In the genomic region with DNA sequence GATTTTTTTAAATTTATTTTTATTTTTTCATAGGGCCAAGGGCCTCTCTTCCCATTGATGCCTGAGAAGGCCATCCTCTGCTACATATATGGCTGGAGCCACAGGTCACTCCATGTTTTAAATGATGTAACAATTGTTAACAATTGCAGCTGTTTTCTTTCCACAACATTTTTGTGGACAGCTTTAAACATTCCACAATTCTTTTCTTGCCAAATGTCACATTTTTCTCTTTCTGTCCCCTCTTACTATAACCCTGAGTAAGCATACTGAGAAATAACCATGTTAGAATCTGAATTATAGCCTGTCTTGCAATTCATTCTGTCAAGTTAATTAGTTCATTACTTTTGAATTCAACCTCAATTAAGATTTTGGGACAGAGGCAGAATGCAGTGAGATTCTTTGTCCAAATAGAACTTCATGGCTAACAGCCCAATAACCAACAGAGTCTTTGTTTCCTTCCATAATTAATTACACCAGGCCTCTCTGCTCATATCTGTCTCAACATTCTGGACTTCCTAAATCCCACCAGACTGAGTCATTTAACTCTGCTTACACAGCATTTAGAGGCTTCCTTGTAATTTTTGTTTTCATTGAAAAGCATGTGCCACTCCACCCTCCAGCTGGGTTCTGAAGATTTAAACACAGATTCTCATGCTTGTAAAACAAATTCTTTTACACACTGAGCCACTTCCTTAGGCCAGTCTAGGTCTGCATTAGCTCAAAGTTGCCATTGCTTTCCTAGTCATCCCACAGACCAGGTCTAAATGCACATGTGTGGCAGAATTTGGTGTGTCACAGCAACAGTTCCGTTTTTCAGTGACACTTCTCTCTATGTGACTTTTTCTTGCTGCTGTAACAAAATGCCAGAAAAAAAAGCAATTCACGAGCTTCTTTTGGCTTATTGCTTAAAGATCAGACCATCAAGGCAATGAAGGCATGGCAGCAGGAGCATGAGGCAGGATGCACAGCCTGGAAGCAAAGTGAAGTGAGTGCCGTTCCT, we compare ENCODE assay signal across 11 mouse cellular contexts. TPM values are rescaled to one million over a fixed set of nuclear protein-coding genes. Genes with fewer than 3 reads are reported as not detected.
DNase-seq lines count a peak whose midpoint lies in the region; ATAC-seq and TF ChIP-seq lines count a peak whose summit lies in the region.
"Had no signal": no experiment of that assay in that cellular context is flagged by ENCODE, and none has a peak within 500 bp of the region (broad histone marks: within the 10 kb centered on the region; RNA-seq: fewer than 3 reads in every experiment).

No protein-coding gene starts in this region.

- WGBS in forebrain, embryonic 14.5 days = 51% methylated on average over 3 of the region's 3 CpGs
- 75% methylated on average over 3 of the region's 3 CpGs for WGBS in forebrain, embryonic 11.5 days
- 60% methylated on average over 3 of the region's 3 CpGs for WGBS in liver, adult 2 months
- 78% methylated on average over 3 of the region's 3 CpGs for WGBS in liver, embryonic 11.5 days
- 68% methylated on average over 3 of the region's 3 CpGs for WGBS in intestine, embryonic 16.5 days

- peak; percentile 68 for ATAC-seq in forebrain, embryonic 14.5 days
- ATAC-seq in forebrain, embryonic 11.5 days (replicated peaks; ENCODE audit: low FRiP score) = no peak; the same call in 1 of the 2 replicates
- no peak for ATAC-seq in liver, embryonic 11.5 days (replicated peaks; ENCODE audit: low FRiP score)
- peak; percentile 48; the same call in 1 of the 2 replicates for ATAC-seq in intestine, embryonic 16.5 days

- peak; percentile 62 for DNase-seq in forebrain, embryonic 14.5 days (ENCODE audit: low spot score)
- DNase-seq in forebrain, embryonic 11.5 days (ENCODE audit: low spot score) = no peak
- DNase-seq in liver, adult 2 months (ENCODE audit: extremely low read depth, low read depth, low spot score) = peak; percentile 25
- DNase-seq in liver, embryonic 11.5 days (ENCODE audit: low spot score) = no peak
- peak; percentile 6 for DNase-seq in NIH3T3 (ENCODE audit: low read depth)
- DNase-seq in ovary, postnatal 10 days (ENCODE audit: low spot score) = no peak
- DNase-seq in layer of hippocampus, adult 9-10 months (ENCODE audit: low spot score) = no peak

- H3K9me3 ChIP-seq in forebrain, embryonic 14.5 days (replicated peaks; ENCODE audit: control insufficient read depth, low read length) = no peaks in the 10 kb centered on the region
- no peaks in the 10 kb centered on the region for H3K9me3 ChIP-seq in forebrain, embryonic 11.5 days (ENCODE audit: control insufficient read depth, low read length)
- H3K9me3 ChIP-seq in liver, embryonic 11.5 days (ENCODE audit: control insufficient read depth, low read length) = no peaks in the 10 kb centered on the region
- no peaks in the 10 kb centered on the region for H3K9me3 ChIP-seq in intestine, embryonic 16.5 days (ENCODE audit: control insufficient read depth, low read length)
- H3K9me3 ChIP-seq: liver, embryonic 15.5 days had no signal

- H3K4me3 ChIP-seq in forebrain, embryonic 14.5 days (ENCODE audit: low read depth, low read length) = no peak overlapping the region
- H3K4me3 ChIP-seq in forebrain, embryonic 11.5 days (ENCODE audit: low read depth, low read length) = no peak overlapping the region
- H3K4me3 ChIP-seq in liver, adult 2 months (ENCODE audit: insufficient read depth, low read depth, low read length) = no peak overlapping the region
- no peak overlapping the region for H3K4me3 ChIP-seq in liver, embryonic 11.5 days (ENCODE audit: low read depth, low read length)
- H3K4me3 ChIP-seq in intestine, embryonic 16.5 days (ENCODE audit: low read length) = no peak overlapping the region
- H3K4me3 ChIP-seq: liver, embryonic 15.5 days had no signal

- no peaks in the 10 kb centered on the region for H3K36me3 ChIP-seq in forebrain, embryonic 14.5 days (ENCODE audit: control insufficient read depth, insufficient read depth, low read length)
- H3K36me3 ChIP-seq in forebrain, embryonic 11.5 days (ENCODE audit: control insufficient read depth, insufficient read depth, low read length) = no peaks in the 10 kb centered on the region
- no peaks in the 10 kb centered on the region for H3K36me3 ChIP-seq in liver, adult 2 months (ENCODE audit: control insufficient read depth, insufficient read depth, low read length)
- H3K36me3 ChIP-seq in liver, embryonic 11.5 days (ENCODE audit: control insufficient read depth, insufficient read depth, low read length) = no peaks in the 10 kb centered on the region
- no peaks in the 10 kb centered on the region for H3K36me3 ChIP-seq in intestine, embryonic 16.5 days (ENCODE audit: control insufficient read depth, insufficient read depth, low read length)
- H3K36me3 ChIP-seq: liver, embryonic 15.5 days had no signal

- H3K27me3 ChIP-seq in forebrain, embryonic 14.5 days (replicated peaks; ENCODE audit: control insufficient read depth, insufficient read depth, low read length) = no peaks in the 10 kb centered on the region
- H3K27me3 ChIP-seq in forebrain, embryonic 11.5 days (ENCODE audit: control insufficient read depth, insufficient read depth, low read length) = no peaks in the 10 kb centered on the region
- H3K27me3 ChIP-seq in liver, adult 2 months (ENCODE audit: control insufficient read depth, insufficient read depth, low read length) = no peaks in the 10 kb centered on the region
- H3K27me3 ChIP-seq in liver, embryonic 11.5 days (replicated peaks; ENCODE audit: control insufficient read depth, insufficient read depth, low read length) = no peaks in the 10 kb centered on the region
- no peaks in the 10 kb centered on the region for H3K27me3 ChIP-seq in intestine, embryonic 16.5 days (replicated peaks; ENCODE audit: control insufficient read depth, insufficient read depth, low read length)
- H3K27me3 ChIP-seq: liver, embryonic 15.5 days had no signal

- no peak overlapping the region for H3K9ac ChIP-seq in forebrain, embryonic 14.5 days (ENCODE audit: low read length)
- no peak overlapping the region for H3K9ac ChIP-seq in forebrain, embryonic 11.5 days (ENCODE audit: low read length)
- H3K9ac ChIP-seq in liver, adult 2 months (ENCODE audit: low read depth, low read length) = no peak overlapping the region
- no peak overlapping the region for H3K9ac ChIP-seq in liver, embryonic 11.5 days (ENCODE audit: low read depth, low read length)
- H3K9ac ChIP-seq in intestine, embryonic 16.5 days (ENCODE audit: low read depth, low read length) = no peak overlapping the region
- H3K9ac ChIP-seq: liver, embryonic 15.5 days had no signal

- no peak for TF ChIP-seq CTCF in liver, adult 2 months (IDR thresholded peaks at IDR 0.05; ENCODE audit: low read depth, low read length)

- no peaks in the 10 kb centered on the region for H3K79me2 ChIP-seq in liver, adult 2 months (ENCODE audit: control insufficient read depth, insufficient read depth, low read length)

- H3K4me2 ChIP-seq in forebrain, embryonic 14.5 days (ENCODE audit: low read length) = no peak overlapping the region
- H3K4me2 ChIP-seq in forebrain, embryonic 11.5 days (ENCODE audit: low read depth, low read length, severe bottlenecking) = no peak overlapping the region
- H3K4me2 ChIP-seq in liver, embryonic 11.5 days = no peak overlapping the region
- H3K4me2 ChIP-seq in intestine, embryonic 16.5 days (ENCODE audit: low read depth, low read length) = no peak overlapping the region
- H3K4me2 ChIP-seq: heart, embryonic 11.5 days; liver, embryonic 15.5 days had no signal

- H3K4me1 ChIP-seq in forebrain, embryonic 14.5 days (ENCODE audit: control insufficient read depth, insufficient read depth, low read length) = no peaks in the 10 kb centered on the region
- no peaks in the 10 kb centered on the region for H3K4me1 ChIP-seq in forebrain, embryonic 11.5 days (replicated peaks; ENCODE audit: control insufficient read depth, insufficient read depth, low read length)
- H3K4me1 ChIP-seq in liver, adult 2 months (ENCODE audit: control insufficient read depth, insufficient read depth, low read length) = no peaks in the 10 kb centered on the region
- H3K4me1 ChIP-seq in liver, embryonic 11.5 days (replicated peaks; ENCODE audit: control insufficient read depth, insufficient read depth, low read length) = no peaks in the 10 kb centered on the region
- no peaks in the 10 kb centered on the region for H3K4me1 ChIP-seq in intestine, embryonic 16.5 days (ENCODE audit: control insufficient read depth, insufficient read depth, low read length)
- H3K4me1 ChIP-seq: liver, embryonic 15.5 days had no signal

- no peak overlapping the region for H3K27ac ChIP-seq in forebrain, embryonic 14.5 days (ENCODE audit: low read depth, low read length)
- no peak overlapping the region for H3K27ac ChIP-seq in forebrain, embryonic 11.5 days (ENCODE audit: low read depth, low read length)
- no peak overlapping the region for H3K27ac ChIP-seq in liver, adult 2 months (replicated peaks; ENCODE audit: insufficient read depth, low read depth, low read length)
- no peak overlapping the region for H3K27ac ChIP-seq in liver, embryonic 11.5 days (ENCODE audit: low read depth, low read length)
- peak overlapping the region; percentile 39; the same call in 1 of the 2 replicates for H3K27ac ChIP-seq in intestine, embryonic 16.5 days (ENCODE audit: low read length)
- H3K27ac ChIP-seq: liver, embryonic 15.5 days had no signal

- no peak for TF ChIP-seq POLR2A in liver, adult 2 months (IDR thresholded peaks at IDR 0.05; ENCODE audit: extremely low read depth, insufficient read depth, low read length)

RNA-seq across cellular contexts. Expression of gene Rgs1, which starts 18.7 kb away (rescaled TPM):
- polyA plus RNA-seq in forebrain, embryonic 14.5 days (2014; fragmentation: Nextera tagmentation; extraction: Ambion mirVana) = not detected in 2 replicates
- polyA plus RNA-seq in forebrain, embryonic 11.5 days (2014; fragmentation: Nextera tagmentation; extraction: Ambion mirVana) = not detected in 2 replicates
- 2.1 and 2.8 TPM in 2 replicates for total RNA-seq in liver, adult 2 months (2014; rRNA removed)
- polyA plus RNA-seq in liver, adult 2 months (2012; rRNA removed) = not detected in 2 replicates
- 0.18 and 0.84 TPM in 2 replicates for polyA plus RNA-seq in liver, embryonic 11.5 days (2014; fragmentation: Nextera tagmentation; extraction: Ambion mirVana)
- polyA plus RNA-seq in intestine, embryonic 16.5 days (2015; fragmentation: Nextera tagmentation; extraction: Ambion mirVana) = 0.86 and 0.99 TPM in 2 replicates
- polyA plus RNA-seq: C2C12; heart, embryonic 11.5 days had no signal

Comparison
In these comparisons a context has a peak if more than half of its experiments do, and no peak if none do; other contexts are left out.
1. ATAC-seq: peak in forebrain, embryonic 14.5 days (single experiment) and intestine, embryonic 16.5 days (single experiment); none in forebrain, embryonic 11.5 days (single experiment) and liver, embryonic 11.5 days (single experiment).
2. DNase-seq: peak in forebrain, embryonic 14.5 days (single experiment), liver, adult 2 months (single experiment) and NIH3T3 (single experiment); none in forebrain, embryonic 11.5 days (single experiment), liver, embryonic 11.5 days (single experiment), ovary, postnatal 10 days (single experiment) and layer of hippocampus, adult 9-10 months (single experiment).